Mouse (Mus musculus) left cerebral cortex, adult 2 months (tissue): Measurements from ENCODE around the gene Rfc1. TPM values are rescaled to one million over a fixed set of nuclear protein-coding genes. Genes with fewer than 3 reads are reported as not detected.
A peak's percentile ranks its signal among the peaks of the same experiment; 100 is the strongest.

ENCODE experiments used
- DNase-seq, 2 experiments: peaks; one replicate each; pipeline ENCODE4 v3.0.0; 2021 to 2022; ENCODE audit warnings: low spot score in 2 of 2, mixed read lengths in 1 of 2; ENCODE audit errors: extremely low spot score in 1 of 2
- H3K27ac ChIP-seq: fragments of 200-600 bp; 2 replicates; pipeline ENCODE4 v1.8.1; 2022
- H3K4me3 ChIP-seq: fragments of 200-600 bp; 2 replicates; pipeline ENCODE4 v1.8.1; 2022
- CTCF ChIP-seq: fragments of 200-600 bp; IDR thresholded peaks from 2 replicates; pipeline ENCODE4 v1.8.1; 2022; ENCODE audit warnings: antibody characterized with exemption, mild to moderate bottlenecking, moderate library complexity
- intact Hi-C: fragments of 180-260 bp; cut with DNase I; formaldehyde crosslinking; loops from one replicate; pipeline ENCODE4 v1.15.1; 2025
- total RNA-seq, 2 experiments: library from RNA; stranded (reverse); gene quantifications; 2 replicates each; pipeline ENCODE4 v1.2.3; 2021

The Rfc1 gene
- total RNA-seq, 2 experiments from 2014 or later = 27.7 to 28.0 TPM

GRCm38 (mm10) chr5:65247296-65247695 lies 88.2 kb downstream of the Rfc1 start:
- intact Hi-C loops = loop anchor here (10.0 kb wide), 1 partner anchor 362 kb away; no protein-coding TSS in a partner anchor
- Histone ChIP-seq H3K27ac (no peak overlapping the region), H3K4me3 (no peak overlapping the region)
- DNase-seq = no peak
- TF ChIP-seq CTCF = no peak

GRCm38 (mm10) chr5:65242740-65243139 lies 92.7 kb downstream of the Rfc1 start:
- intact Hi-C loops = loop anchor here (1.0 to 10.0 kb wide), 2 partner anchors 239 to 358 kb away; no protein-coding TSS in a partner anchor
- TF ChIP-seq CTCF = peak; percentile 55
- no peak overlapping the region for H3K27ac ChIP-seq
- no peak for DNase-seq
- no peak overlapping the region for H3K4me3 ChIP-seq

GRCm38 (mm10) chr5:65231289-65232003 lies 104.0 kb downstream of the Rfc1 start:
- no peak for TF ChIP-seq CTCF
- intact Hi-C loops = no loop called here
- DNase-seq = no peak
- Histone ChIP-seq H3K27ac (no peak overlapping the region), H3K4me3 (no peak overlapping the region)

- Histone ChIP-seq H3K27ac (no peak overlapping the region), H3K4me3 (no peak overlapping the region)
- intact Hi-C loops = no loop called here
- no peak for DNase-seq
- no peak for TF ChIP-seq CTCF
Measured at GRCm38 (mm10) chr5:65224056-65224455, 111.4 kb downstream of the Rfc1 start.

- no peak for DNase-seq
- intact Hi-C loops = no loop called here
- H3K4me3 ChIP-seq = no peak overlapping the region
- no peak overlapping the region for H3K27ac ChIP-seq
- TF ChIP-seq CTCF = no peak
Measured at GRCm38 (mm10) chr5:65221037-65221436, 114.4 kb downstream of the Rfc1 start.

- TF ChIP-seq CTCF = no peak
- intact Hi-C loops = loop anchor here (10.0 kb wide), 1 partner anchor 333 kb away; no protein-coding TSS in a partner anchor
- no peak for DNase-seq
- Histone ChIP-seq H3K27ac (no peak overlapping the region), H3K4me3 (no peak overlapping the region)
Measured at GRCm38 (mm10) chr5:65217305-65218269, 117.9 kb downstream of the Rfc1 start.

GRCm38 (mm10) chr5:65213321-65213720 lies 122.1 kb downstream of the Rfc1 start:
- intact Hi-C loops = loop anchor here (1.0 to 10.0 kb wide), 2 partner anchors 210 to 329 kb away; no protein-coding TSS in a partner anchor
- Histone ChIP-seq H3K27ac (no peak overlapping the region), H3K4me3 (no peak overlapping the region)
- no peak for DNase-seq
- peak; percentile 96 for TF ChIP-seq CTCF

Other genes with a start within 250 kb of the Rfc1 start
- under 1 TPM; 0.51 to 0.63 TPM for gene Tmem156, start 243.5 kb downstream of the Rfc1 start, total RNA-seq
- gene Klhl5, start 228.1 kb downstream of the Rfc1 start, total RNA-seq = 10 to 100 TPM; 35.4 to 38.7 TPM
- 10 to 100 TPM; 20.1 to 21.5 TPM for gene Wdr19, start 136.0 kb downstream of the Rfc1 start, total RNA-seq
- under 1 TPM; 0.33 to 0.54 TPM for gene Klb, start 12.6 kb upstream of the Rfc1 start, total RNA-seq
- 100 to 1,000 TPM; 699 to 738 TPM for gene Rpl9, start 55.8 kb upstream of the Rfc1 start, total RNA-seq
- gene Lias, start 55.8 kb upstream of the Rfc1 start, total RNA-seq = 10 to 100 TPM; 29.0 to 36.9 TPM
- 10 to 100 TPM; 25.2 to 30.1 TPM for gene Ugdh, start 100.3 kb upstream of the Rfc1 start, total RNA-seq
- gene Gm43552, start 157.2 kb upstream of the Rfc1 start, total RNA-seq = not detected
- gene Smim14, start 201.5 kb upstream of the Rfc1 start, total RNA-seq = 100 to 1,000 TPM; 156 to 163 TPM
- gene Ube2k, start 201.6 kb upstream of the Rfc1 start, total RNA-seq = 100 to 1,000 TPM; 117 to 124 TPM